In the genomic region with DNA sequence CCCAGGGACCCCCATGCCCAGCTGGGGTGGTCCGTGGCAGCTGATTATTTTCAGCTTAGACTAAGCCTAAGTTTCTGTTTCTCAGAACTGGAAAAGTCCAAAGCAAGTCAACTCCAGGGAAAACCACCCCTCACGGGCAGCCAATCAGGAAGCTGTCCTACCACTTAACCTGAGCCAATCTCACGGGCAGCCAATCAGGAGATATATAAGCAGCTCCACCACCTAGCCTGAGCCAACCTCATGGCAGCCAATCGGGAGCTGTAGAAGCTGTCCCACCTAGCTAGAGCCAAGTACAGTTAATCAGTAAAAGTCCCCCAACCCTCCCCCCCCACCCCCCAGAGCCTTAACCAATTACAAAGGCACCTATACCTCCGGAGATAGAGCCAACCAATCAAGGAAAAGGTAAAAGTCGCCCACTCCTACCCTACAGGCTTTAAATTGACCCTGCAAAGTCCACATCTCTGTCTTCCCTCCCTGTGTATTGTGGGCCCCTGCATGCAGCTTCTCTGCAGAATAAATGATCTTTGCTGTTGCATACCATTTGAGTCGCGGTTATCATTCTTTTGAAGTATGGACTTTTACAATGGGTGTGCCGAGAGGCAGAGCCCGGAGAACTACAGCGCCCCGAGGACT, we compare ENCODE assay signal across 1 mouse cellular context.
TF ChIP-seq lines count a peak whose summit lies in the region.

No protein-coding gene starts in this region.

TF ChIP-seq in ES-E14, 5 proteins besides CTCF, POLR2A, EP300 and RAD21 (continued from another document):
- TF ChIP-seq HCFC1 (IDR thresholded peaks at IDR 0.05; ENCODE audit: borderline replicate concordance, insufficient read depth, low read length) = no peak
